Mouse (Mus musculus): ENCODE data around the gene Ddc.

GRCm38 (mm10) chr11:11877891-11878277, 20.1 kb downstream of the Ddc start:
- TF ChIP-seq CTCF (IDR thresholded peaks at IDR 0.05; ENCODE audit: borderline replicate concordance, insufficient read depth, low read length) (no peak), POLR2A (IDR thresholded peaks at IDR 0.05; ENCODE audit: low read depth, low read length) (no peak)

Measured in embryonic fibroblast, embryonic 13.5 days (primary cell).